8 mouse cellular contexts compared by ENCODE assay signal in the genomic region with DNA sequence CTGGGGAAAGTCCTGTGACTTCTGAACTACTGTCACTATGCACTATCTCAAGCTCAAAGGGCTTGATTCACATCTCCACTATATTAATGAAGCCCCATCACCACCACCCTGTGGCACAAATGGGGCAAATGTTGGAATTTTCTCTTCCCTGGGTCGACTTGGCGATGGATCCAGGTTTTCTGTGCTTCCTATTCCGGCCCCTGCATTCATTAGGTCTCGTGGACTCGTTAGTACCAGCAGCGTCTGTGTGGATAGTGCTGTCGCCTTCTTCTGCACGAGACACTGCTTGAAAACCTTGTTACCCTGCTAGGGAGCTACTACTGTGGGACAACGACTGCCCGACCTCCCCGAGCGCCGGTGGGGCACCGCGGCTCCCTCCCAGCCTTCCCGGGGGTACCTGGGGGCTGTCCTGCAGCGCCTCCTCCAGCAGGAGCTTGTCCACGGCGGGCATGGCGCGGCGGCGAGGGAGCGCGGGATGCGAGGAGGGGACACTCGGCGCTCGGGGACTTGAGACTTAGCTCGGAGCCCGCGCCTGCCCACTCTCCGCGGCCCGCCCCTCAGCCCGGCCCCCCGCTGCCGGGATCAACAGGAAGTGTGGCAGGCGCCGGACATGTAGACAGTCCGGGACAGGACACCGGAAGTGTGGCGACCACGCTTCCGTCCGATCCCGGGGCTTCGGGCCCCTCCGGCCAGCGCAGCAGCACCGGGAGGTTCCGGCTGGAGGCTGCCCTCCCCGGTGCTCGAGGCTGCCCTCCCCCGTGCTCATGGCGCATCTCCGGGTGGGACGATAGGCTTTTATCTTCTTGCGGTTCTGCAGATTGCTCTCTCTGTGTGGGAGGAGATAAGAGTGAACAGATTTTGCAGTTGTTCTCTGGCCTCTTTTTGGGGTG. TPM values are rescaled to one million over a fixed set of nuclear protein-coding genes. Genes with fewer than 3 reads are reported as not detected.
DNase-seq lines count a peak whose midpoint lies in the region; ATAC-seq and TF ChIP-seq lines count a peak whose summit lies in the region.

Gene Appl2, minus strand, starts transcription at position 608 of the 890 bp plus-strand sequence.

- no peaks in the 10 kb centered on the region for H3K27me3 ChIP-seq in heart, embryonic 12.5 days (replicated peaks)
- H3K27me3 ChIP-seq in kidney, postnatal 0 days (ENCODE audit: insufficient read depth, low read length), result no peaks in the 10 kb centered on the region
- H3K27me3 ChIP-seq in liver, adult 2 months (ENCODE audit: control insufficient read depth, insufficient read depth, low read length), result no peaks in the 10 kb centered on the region

- peak within 1 kb of the TSS; percentile 67 for H3K27ac ChIP-seq in bone marrow macrophage, adult 2 months (ENCODE audit: insufficient read depth, low read depth, low read length)
- H3K27ac ChIP-seq in embryonic fibroblast, embryonic 13.5 days (ENCODE audit: insufficient read depth, low read length), result no peak within 1 kb of the TSS
- peak within 1 kb of the TSS; percentile 84 for H3K27ac ChIP-seq in heart, embryonic 12.5 days (ENCODE audit: poor library complexity, severe bottlenecking)
- peak within 1 kb of the TSS; percentile 89 for H3K27ac ChIP-seq in kidney, postnatal 0 days
- H3K27ac ChIP-seq in liver, adult 2 months (replicated peaks; ENCODE audit: insufficient read depth, low read depth, low read length), result peak within 1 kb of the TSS; percentile 90

- WGBS in heart, embryonic 12.5 days, result under 1% methylated on average over 59 of the region's 59 CpGs
- 0% methylated on average over 50 of the region's 59 CpGs for WGBS in kidney, postnatal 0 days
- WGBS in liver, adult 2 months, result under 1% methylated on average over 59 of the region's 59 CpGs

- peak within 1 kb of the TSS; percentile 86 for H3K4me2 ChIP-seq in heart, embryonic 12.5 days
- H3K4me2 ChIP-seq in kidney, postnatal 0 days (ENCODE audit: low read length), result peak within 1 kb of the TSS; percentile 82

- H3K9ac ChIP-seq in heart, embryonic 12.5 days, result peak within 1 kb of the TSS; percentile 80
- H3K9ac ChIP-seq in kidney, postnatal 0 days (ENCODE audit: low read depth, low read length), result peak within 1 kb of the TSS; percentile 83
- H3K9ac ChIP-seq in liver, adult 2 months (ENCODE audit: low read depth, low read length), result peak within 1 kb of the TSS; percentile 95

- peaks cover 40% of the 10 kb centered on the region for H3K4me1 ChIP-seq in bone marrow macrophage, adult 2 months (ENCODE audit: control insufficient read depth, insufficient read depth, low read length)
- no peaks in the 10 kb centered on the region for H3K4me1 ChIP-seq in embryonic fibroblast, embryonic 13.5 days (ENCODE audit: control insufficient read depth, insufficient read depth, low read length)
- peaks cover 46% of the 10 kb centered on the region for H3K4me1 ChIP-seq in heart, embryonic 12.5 days (replicated peaks)
- H3K4me1 ChIP-seq in kidney, postnatal 0 days (replicated peaks; ENCODE audit: insufficient read depth, low read length), result no peaks in the 10 kb centered on the region
- peaks cover 13% of the 10 kb centered on the region for H3K4me1 ChIP-seq in liver, adult 2 months (ENCODE audit: control insufficient read depth, insufficient read depth, low read length)

- peak; percentile 53 to 58 for DNase-seq in B cell, adult 2 months
- peak; percentile 97 for DNase-seq in kidney, postnatal 0 days (ENCODE audit: low spot score)
- peak; percentile 76 for DNase-seq in liver, adult 2 months (ENCODE audit: extremely low read depth, low read depth, low spot score)
- DNase-seq in spleen, postnatal 36 days (ENCODE audit: low spot score in 2 of 2), result peak; percentile 74 to 80

- H3K9me3 ChIP-seq in heart, embryonic 12.5 days (replicated peaks), result no peaks in the 10 kb centered on the region
- no peaks in the 10 kb centered on the region for H3K9me3 ChIP-seq in kidney, postnatal 0 days (replicated peaks; ENCODE audit: low read length)

- H3K4me3 ChIP-seq in bone marrow macrophage, adult 2 months (ENCODE audit: insufficient read depth, low read length), result peak within 1 kb of the TSS; percentile 93
- H3K4me3 ChIP-seq in embryonic fibroblast, embryonic 13.5 days (ENCODE audit: insufficient read depth, low read length), result peak within 1 kb of the TSS; percentile 63
- H3K4me3 ChIP-seq in heart, embryonic 12.5 days, result peak within 1 kb of the TSS; percentile 78
- H3K4me3 ChIP-seq in kidney, postnatal 0 days (replicated peaks; ENCODE audit: low read depth, low read length), result peak within 1 kb of the TSS; percentile 87
- peak within 1 kb of the TSS; percentile 98 for H3K4me3 ChIP-seq in liver, adult 2 months (ENCODE audit: insufficient read depth, low read depth, low read length)

- 0 out of 2 replicates have a peak, but pooled peaks have one; percentile 8 for TF ChIP-seq POLR2A in bone marrow macrophage, adult 2 months (IDR thresholded peaks at IDR 0.05; ENCODE audit: borderline replicate concordance, low read depth, low read length)
- peak; percentile 76 for TF ChIP-seq POLR2A in embryonic fibroblast, embryonic 13.5 days (IDR thresholded peaks at IDR 0.05; ENCODE audit: low read depth, low read length)
- TF ChIP-seq POLR2A in liver, adult 2 months (IDR thresholded peaks at IDR 0.05; ENCODE audit: extremely low read depth, insufficient read depth, low read length), result peak; percentile 63

- peaks cover 12% of the 10 kb centered on the region; the same call in 1 of the 2 replicates for H3K79me2 ChIP-seq in liver, adult 2 months (ENCODE audit: control insufficient read depth, insufficient read depth, low read length)

- no peaks in the 10 kb centered on the region for H3K36me3 ChIP-seq in heart, embryonic 12.5 days
- H3K36me3 ChIP-seq in kidney, postnatal 0 days (ENCODE audit: insufficient read depth, low read length), result no peaks in the 10 kb centered on the region
- no peaks in the 10 kb centered on the region for H3K36me3 ChIP-seq in liver, adult 2 months (ENCODE audit: control insufficient read depth, insufficient read depth, low read length)

- TF ChIP-seq CTCF in bone marrow macrophage, adult 2 months (IDR thresholded peaks at IDR 0.05; ENCODE audit: low read depth, low read length), result no peak
- TF ChIP-seq CTCF in embryonic fibroblast, embryonic 13.5 days (IDR thresholded peaks at IDR 0.05; ENCODE audit: borderline replicate concordance, insufficient read depth, low read length), result no peak
- peak; percentile 45 for TF ChIP-seq CTCF in kidney, postnatal 0 days (IDR thresholded peaks at IDR 0.05; ENCODE audit: low read depth)
- peak; percentile 25; the same call in 1 of the 2 replicates for TF ChIP-seq CTCF in liver, adult 2 months (IDR thresholded peaks at IDR 0.05; ENCODE audit: low read depth, low read length)

- peak; percentile 92 for ATAC-seq in heart, embryonic 12.5 days (ENCODE audit: insufficient number of reproducible peaks, low FRiP score)
- peak; percentile 98 for ATAC-seq in kidney, postnatal 0 days (replicated peaks; ENCODE audit: low FRiP score, low read depth)
- peak; percentile 80 for ATAC-seq in monocyte, adult 5-6 weeks (replicated peaks; ENCODE audit: insufficient number of reproducible peaks, low FRiP score, low TSS enrichment, poor library complexity, severe bottlenecking)

RNA-seq across cellular contexts. Expression of gene Appl2, which starts in this region (rescaled TPM):
- 121 and 142 TPM in 2 replicates for polyA plus RNA-seq in bone marrow macrophage, adult 2 months (2012; ENCODE audit: insufficient read depth, insufficient read length, missing spikeins)
- polyA plus RNA-seq in embryonic fibroblast, embryonic 13.5 days (2011; ENCODE audit: insufficient read length, low read depth, missing spikeins), result 30.5 and 31.1 TPM in 2 replicates
- polyA plus RNA-seq in heart, embryonic 12.5 days (2016; fragmentation: Nextera tagmentation; extraction: Ambion mirVana), result 29.8 and 35.9 TPM in 2 replicates
- 31.7 and 32.4 TPM in 2 replicates for polyA plus RNA-seq in kidney, postnatal 0 days (2015; fragmentation: Nextera tagmentation; extraction: Ambion mirVana)
- 26.6 and 28.9 TPM in 2 replicates for total RNA-seq in liver, adult 2 months (2014; rRNA removed)
- 6.5 and 18.1 TPM in 2 replicates for polyA plus RNA-seq in liver, adult 2 months (2012; rRNA removed)
- 67.6 to 78.1 TPM (median 77.7 TPM) in 3 replicates for total RNA-seq in monocyte, adult 5-6 weeks (2017)

Comparison
In these comparisons a context has a peak if more than half of its experiments do, and no peak if none do; other contexts are left out.
1. CTCF ChIP-seq: peak in kidney, postnatal 0 days (single experiment) and liver, adult 2 months (single experiment); none in bone marrow macrophage, adult 2 months (single experiment) and embryonic fibroblast, embryonic 13.5 days (single experiment).
2. POLR2A ChIP-seq: peak in every context shown above with its lines; median percentile 76 in embryonic fibroblast, embryonic 13.5 days; 63 in liver, adult 2 months; 8 in bone marrow macrophage, adult 2 months.
3. Peak in every context shown above with its lines, with median percentiles within 50 percentile points of each other: DNase-seq, H3K4me3 ChIP-seq, ATAC-seq and H3K9ac ChIP-seq.